Mouse (Mus musculus) ES-Bruce4 (cell line): ENCODE measurements around the gene Morn1.

Source experiments
- CTCF ChIP-seq: IDR thresholded peaks from one replicate; pipeline ENCODE4 v1.8.1; 2011; ENCODE audit warnings: low read depth, low read length
- POLR2A ChIP-seq: IDR thresholded peaks from one replicate; pipeline ENCODE4 v1.8.1; 2011; ENCODE audit warnings: low read length; ENCODE audit not compliant: insufficient read depth

- TF ChIP-seq CTCF (no peak), POLR2A (no peak)
Measured at GRCm38 (mm10) chr4:155187192-155187674, 100.9 kb downstream of the Morn1 start.
